Mouse (Mus musculus): Measurements from ENCODE around the gene Pacsin2. TPM values are rescaled to one million over a fixed set of nuclear protein-coding genes. Genes with fewer than 3 reads are reported as not detected.

Pacsin2 gene
- total and polyA plus RNA-seq, 3 experiments = 48.4 to 85.5 (median 53.7) TPM

GRCm38 (mm10) chr15:83476593-83477273 lies 12.3 kb upstream of the Pacsin2 start:
- no peak overlapping the region for H3K4me3 ChIP-seq (replicated peaks in 1 of 3; ENCODE audit: low read depth in 2 of 3, low read length in 2 of 3, poor library complexity in 1 of 3)
- in situ Hi-C loops (cut with MboI; ENCODE audit: low pct_ligation_motif_present, low pct_unique_long_range_greater_than_20kb, low sequenced_read_pairs) = loop anchor here (10.0 kb wide), 1 partner anchor 82 kb away; no protein-coding TSS in a partner anchor
- dilution Hi-C loops (cut with MboI; ENCODE audit: extremely low pct_ligation_motif_present, extremely low pct_unique_long_range_greater_than_20kb, low sequenced_read_pairs) = no loop called here

DNA sequence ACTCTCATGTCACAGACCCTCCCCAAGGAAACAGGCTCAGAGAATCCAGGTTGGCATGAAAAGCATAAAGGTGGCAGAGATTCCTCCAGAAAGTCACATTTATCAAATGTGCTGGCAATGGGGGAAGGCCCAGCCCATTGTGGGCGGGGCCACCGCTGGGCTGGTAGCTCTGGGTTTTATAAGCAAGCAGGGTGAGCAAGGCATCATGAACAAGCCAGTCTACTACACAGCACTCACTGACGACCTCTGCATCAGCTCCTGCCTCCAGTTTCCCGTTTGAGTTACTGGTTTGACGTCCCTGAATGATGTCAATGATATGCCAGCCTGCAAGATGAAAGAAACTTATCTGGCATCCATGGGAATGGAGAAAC lies 10.0 kb upstream of the Pacsin2 start:
- H3K9ac ChIP-seq (ENCODE audit: insufficient read depth, low read depth) = no peak overlapping the region
- peaks cover 9 to 41% of the 10 kb centered on the region in 2 experiments for H3K4me1 ChIP-seq (ENCODE audit: control insufficient read depth in 1 of 2, insufficient read depth in 2 of 2)
- H3K9me3 ChIP-seq (replicated peaks; ENCODE audit: low read length) = no peaks in the 10 kb centered on the region
- H3K27me3 ChIP-seq (replicated peaks) = no peaks in the 10 kb centered on the region
- in situ Hi-C loops (cut with MboI; ENCODE audit: low pct_ligation_motif_present, low pct_unique_long_range_greater_than_20kb, low sequenced_read_pairs) = loop anchor here (10.0 kb wide), 1 partner anchor 80 kb away; no protein-coding TSS in a partner anchor
- peak overlapping the region; percentile 58 for H3K4me2 ChIP-seq (ENCODE audit: insufficient read depth, low read depth, poor library complexity, severe bottlenecking)
- no peak overlapping the region for H3K27ac ChIP-seq (ENCODE audit: insufficient read depth, low read depth)
- no peak for TF ChIP-seq POLR2A (IDR thresholded peaks at IDR 0.05; ENCODE audit: low read depth, low read length)
- TF ChIP-seq TBP (conservative IDR thresholded peaks at IDR 0.05; ENCODE audit: low read depth, low read length) = 0 out of 2 replicates have a peak, but pooled peaks have one; percentile 41
- dilution Hi-C loops (cut with MboI; ENCODE audit: extremely low pct_ligation_motif_present, extremely low pct_unique_long_range_greater_than_20kb, low sequenced_read_pairs) = no loop called here
- no peak overlapping the region for H3K4me3 ChIP-seq (replicated peaks in 1 of 3; ENCODE audit: low read depth in 2 of 3, low read length in 2 of 3, poor library complexity in 1 of 3)
- H3K36me3 ChIP-seq (replicated peaks in 1 of 2; ENCODE audit: control insufficient read depth in 1 of 2, insufficient read depth in 1 of 2, low read length in 1 of 2) = no peaks in the 10 kb centered on the region
- peak; percentile 53 for DNase-seq (ENCODE audit: extremely low read depth)
- no peaks in the 10 kb centered on the region for H3K79me2 ChIP-seq (replicated peaks; ENCODE audit: control insufficient read depth, extremely low read depth, insufficient read depth, poor library complexity, severe bottlenecking)

More at GRCm38 (mm10) chr15:83476593-83477273, 12.3 kb upstream of the Pacsin2 start:
- H3K4me2 ChIP-seq (ENCODE audit: insufficient read depth, low read depth, poor library complexity, severe bottlenecking) = no peak overlapping the region
- no peak for TF ChIP-seq ZNF384 (IDR thresholded peaks at IDR 0.05; ENCODE audit: low read depth, low read length)
- no peak for TF ChIP-seq ZC3H11A (IDR thresholded peaks at IDR 0.05; ENCODE audit: low read depth, low read length)
- TF ChIP-seq JUND (conservative IDR thresholded peaks at IDR 0.05; ENCODE audit: low read depth, low read length) = no peak
- TF ChIP-seq HCFC1 (IDR thresholded peaks at IDR 0.05; ENCODE audit: low read depth, low read length) = no peak
- TF ChIP-seq MAX (IDR thresholded peaks at IDR 0.05; ENCODE audit: low read length) = no peak
- H3K27me3 ChIP-seq (replicated peaks) = no peaks in the 10 kb centered on the region
- H3K9ac ChIP-seq (ENCODE audit: insufficient read depth, low read depth) = no peak overlapping the region
- no peak overlapping the region for H3K27ac ChIP-seq (ENCODE audit: insufficient read depth, low read depth)
- H3K79me2 ChIP-seq (replicated peaks; ENCODE audit: control insufficient read depth, extremely low read depth, insufficient read depth, poor library complexity, severe bottlenecking) = no peaks in the 10 kb centered on the region
- no peak for DNase-seq (ENCODE audit: extremely low read depth)
- no peaks in the 10 kb centered on the region for H3K36me3 ChIP-seq (replicated peaks in 1 of 2; ENCODE audit: control insufficient read depth in 1 of 2, insufficient read depth in 1 of 2, low read length in 1 of 2)
- H3K4me1 ChIP-seq (ENCODE audit: control insufficient read depth in 1 of 2, insufficient read depth in 2 of 2) = peaks cover 22 to 52% of the 10 kb centered on the region in 2 experiments
- no peaks in the 10 kb centered on the region for H3K9me3 ChIP-seq (replicated peaks; ENCODE audit: low read length)

GRCm38 (mm10) chr15:83473832-83474465 lies 9.5 kb upstream of the Pacsin2 start:
- H3K79me2 ChIP-seq (replicated peaks; ENCODE audit: control insufficient read depth, extremely low read depth, insufficient read depth, poor library complexity, severe bottlenecking) = no peaks in the 10 kb centered on the region
- H3K9me3 ChIP-seq (replicated peaks; ENCODE audit: low read length) = no peaks in the 10 kb centered on the region
- no peaks in the 10 kb centered on the region for H3K27me3 ChIP-seq (replicated peaks)
- peak; percentile 86 for DNase-seq (ENCODE audit: extremely low read depth)
- in situ Hi-C loops (cut with MboI; ENCODE audit: low pct_ligation_motif_present, low pct_unique_long_range_greater_than_20kb, low sequenced_read_pairs) = loop anchor here (10.0 kb wide), 1 partner anchor 79 kb away; no protein-coding TSS in a partner anchor
- H3K27ac ChIP-seq (ENCODE audit: insufficient read depth, low read depth) = no peak overlapping the region
- peak overlapping the region in 2 of 3 experiments; percentile 1 to 3 for H3K4me3 ChIP-seq (replicated peaks in 1 of 3; ENCODE audit: low read depth in 2 of 3, low read length in 2 of 3, poor library complexity in 1 of 3)
- dilution Hi-C loops (cut with MboI; ENCODE audit: extremely low pct_ligation_motif_present, extremely low pct_unique_long_range_greater_than_20kb, low sequenced_read_pairs) = no loop called here
- peak overlapping the region; percentile 58 for H3K4me2 ChIP-seq (ENCODE audit: insufficient read depth, low read depth, poor library complexity, severe bottlenecking)
- H3K36me3 ChIP-seq (replicated peaks in 1 of 2; ENCODE audit: control insufficient read depth in 1 of 2, insufficient read depth in 1 of 2, low read length in 1 of 2) = no peaks in the 10 kb centered on the region
- H3K4me1 ChIP-seq (ENCODE audit: control insufficient read depth in 1 of 2, insufficient read depth in 2 of 2) = peaks cover 9 to 40% of the 10 kb centered on the region in 2 experiments
- H3K9ac ChIP-seq (ENCODE audit: insufficient read depth, low read depth) = no peak overlapping the region
- TF ChIP-seq IRF4 (IDR thresholded peaks at IDR 0.05; ENCODE audit: low read depth, low read length) (peak; percentile 85), CHD1 (IDR thresholded peaks at IDR 0.05; ENCODE audit: low read depth, low read length) (no peak), JUND (conservative IDR thresholded peaks at IDR 0.05; ENCODE audit: low read depth, low read length) (no peak; the same call in 1 of the 2 replicates), EP300 (IDR thresholded peaks at IDR 0.05; ENCODE audit: low read length) (peak; percentile 65), MAZ (IDR thresholded peaks at IDR 0.05; ENCODE audit: low read depth, low read length) (peak; percentile 66), JUN (IDR thresholded peaks at IDR 0.05; ENCODE audit: insufficient read depth, low read depth, low read length) (peak; percentile 37; the same call in 1 of the 2 replicates), USF1 (IDR thresholded peaks at IDR 0.05; ENCODE audit: low read depth, low read length) (no peak), TCF12 (IDR thresholded peaks at IDR 0.05; ENCODE audit: low read depth, low read length) (peak; percentile 64; the same call in 1 of the 2 replicates), KAT2A (IDR thresholded peaks at IDR 0.05; ENCODE audit: insufficient replicate concordance, low read length) (no peak), ZKSCAN1 (IDR thresholded peaks at IDR 0.05; ENCODE audit: borderline replicate concordance, low read depth, low read length) (no peak), MEF2A (IDR thresholded peaks at IDR 0.05; ENCODE audit: borderline replicate concordance, low read depth, low read length) (peak; percentile 48; the same call in 1 of the 2 replicates), CTCF (conservative IDR thresholded peaks at IDR 0.05 in 1 of 2, IDR thresholded peaks at IDR 0.05 in 1 of 2; ENCODE audit: low read depth in 2 of 2, low read length in 2 of 2) (no peak), RCOR1 (conservative IDR thresholded peaks at IDR 0.05; ENCODE audit: low read depth, low read length) (no peak), E2F4 (IDR thresholded peaks at IDR 0.05; ENCODE audit: insufficient replicate concordance, low read depth, low read length) (no peak), NELFE (IDR thresholded peaks at IDR 0.05; ENCODE audit: low read depth, low read length) (0 out of 2 replicates have a peak, but pooled peaks have one; percentile 43), RAD21 (IDR thresholded peaks at IDR 0.05; ENCODE audit: low read depth, low read length) (no peak), TBP (conservative IDR thresholded peaks at IDR 0.05; ENCODE audit: low read depth, low read length) (no peak), UBTF (IDR thresholded peaks at IDR 0.05; ENCODE audit: low read depth, low read length) (no peak)

Data from CH12.LX (cell line).